Mouse (Mus musculus) testis, adult 2 months (tissue): ENCODE results near the gene Stk10.

ENCODE experiments used
- CTCF ChIP-seq: fragments of 200-500 bp; IDR thresholded peaks from 2 replicates; pipeline ENCODE4 v1.5.1; 2012; ENCODE audit warnings: low read depth, mild to moderate bottlenecking, inconsistent platforms, low read length, moderate library complexity; ENCODE audit not compliant: control insufficient read depth, insufficient read depth, insufficient replicate concordance
- POLR2A ChIP-seq: fragments of 200-500 bp; IDR thresholded peaks from 2 replicates; pipeline ENCODE4 v1.6.1; 2012; ENCODE audit warnings: low read depth, mild to moderate bottlenecking, inconsistent platforms, low read length, moderate library complexity; ENCODE audit not compliant: control insufficient read depth

DNA sequence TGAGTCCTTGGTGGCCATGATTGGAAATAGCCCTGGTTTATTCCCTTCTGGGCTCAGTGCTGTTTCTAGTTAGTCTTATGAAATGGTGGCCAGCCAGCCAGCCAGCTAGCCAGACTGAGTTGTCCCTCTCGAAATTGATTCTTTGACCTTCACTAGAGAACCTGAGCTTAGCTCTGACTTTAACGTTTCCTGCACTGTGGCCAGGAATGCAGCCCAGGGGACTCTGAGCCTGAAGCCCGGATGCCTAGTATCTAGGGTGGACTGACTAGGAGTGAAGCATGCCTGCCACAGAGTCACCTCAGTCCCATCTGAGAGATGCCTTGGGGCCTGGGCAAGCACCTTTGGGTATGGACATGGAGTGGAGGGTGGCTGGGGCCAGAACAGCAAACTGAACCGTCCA, 31.5 kb downstream of the Stk10 start:
- no peak for TF ChIP-seq POLR2A
- TF ChIP-seq CTCF: no peak
